Mouse (Mus musculus) kidney, adult 11 months (tissue): ENCODE measurements around the gene Lpcat1.

Source experiments
- DNase-seq: peaks from one replicate; pipeline ENCODE4 v3.0.0; 2022

Lpcat1 gene

GRCm38 (mm10) chr13:73447478-73447877 lies 19.5 kb upstream of the Lpcat1 start:
- DNase-seq = no peak

DNA sequence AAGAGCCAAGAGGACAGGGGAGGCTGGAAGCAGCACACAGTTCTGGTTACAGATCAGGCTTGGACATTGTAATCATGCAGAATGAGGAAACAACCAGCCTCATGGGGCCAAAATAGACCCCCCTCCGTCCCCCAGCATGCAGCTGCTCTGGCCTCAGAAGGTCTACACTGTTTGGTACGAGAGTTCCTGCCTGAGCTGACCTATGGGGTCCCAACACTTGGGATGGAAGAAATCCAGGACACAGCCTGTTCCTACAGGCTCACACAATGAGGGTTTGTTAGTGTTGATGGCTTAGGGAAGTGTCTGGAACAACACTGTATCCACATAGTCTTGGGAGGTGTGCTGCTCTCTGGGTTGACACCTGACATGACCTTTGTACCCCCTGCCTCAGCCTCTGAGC lies 18.8 kb upstream of the Lpcat1 start:
- DNase-seq = no peak

GRCm38 (mm10) chr13:73448723-73449122 lies 18.3 kb upstream of the Lpcat1 start:
- no peak for DNase-seq

DNA sequence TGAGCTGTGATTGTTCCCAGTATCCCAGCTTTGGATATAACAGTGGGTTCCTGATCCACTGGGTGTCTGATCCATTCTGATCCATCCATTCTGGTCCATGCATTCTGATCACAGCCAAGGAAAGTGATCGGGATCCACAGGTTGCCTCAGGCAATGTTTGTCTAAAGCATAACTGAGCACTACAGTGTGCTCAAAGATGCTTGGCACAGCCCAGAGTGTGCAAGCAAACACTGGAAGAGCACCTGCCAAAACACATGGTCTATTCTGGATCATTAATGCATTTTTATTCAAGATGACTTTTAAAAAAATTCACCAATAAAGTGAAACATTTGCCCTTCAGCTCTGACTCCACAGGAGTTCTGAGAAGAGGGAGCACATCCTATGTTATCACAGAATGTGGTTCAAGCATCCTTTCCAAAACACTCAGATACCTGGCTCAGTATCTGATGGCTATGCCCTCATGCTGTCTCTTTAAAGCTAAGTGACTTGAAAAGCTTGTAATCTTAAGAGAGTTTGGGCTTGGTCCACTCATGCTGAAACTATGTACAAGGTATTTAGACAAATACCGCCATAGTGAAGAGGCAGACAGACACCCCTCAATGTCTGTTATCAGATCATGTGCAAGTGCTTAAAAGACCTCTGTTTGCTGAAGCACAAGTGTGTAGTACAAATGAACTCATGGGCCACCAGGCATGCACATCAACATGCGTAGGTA lies 13.3 kb upstream of the Lpcat1 start:
- no peak for DNase-seq

DNA sequence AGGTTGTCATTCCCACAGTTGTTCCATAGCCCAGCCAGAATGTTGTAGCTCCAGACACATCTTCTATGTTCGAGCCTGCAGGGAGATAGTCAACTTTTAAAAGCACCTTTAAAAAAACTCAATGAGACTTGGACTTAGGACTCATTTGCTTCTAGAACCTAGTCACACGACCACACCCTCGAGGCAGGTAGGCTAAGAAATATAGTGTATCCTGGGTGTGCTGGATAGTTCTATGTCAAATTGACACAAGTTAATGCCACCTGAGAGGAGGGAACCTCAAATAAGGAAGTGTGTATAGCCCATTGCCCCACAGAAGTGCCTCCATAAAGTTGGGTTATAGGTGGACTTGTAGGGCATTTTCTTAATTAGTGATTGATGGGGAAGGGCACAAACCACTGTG lies 11.7 kb upstream of the Lpcat1 start:
- no peak for DNase-seq

DNA sequence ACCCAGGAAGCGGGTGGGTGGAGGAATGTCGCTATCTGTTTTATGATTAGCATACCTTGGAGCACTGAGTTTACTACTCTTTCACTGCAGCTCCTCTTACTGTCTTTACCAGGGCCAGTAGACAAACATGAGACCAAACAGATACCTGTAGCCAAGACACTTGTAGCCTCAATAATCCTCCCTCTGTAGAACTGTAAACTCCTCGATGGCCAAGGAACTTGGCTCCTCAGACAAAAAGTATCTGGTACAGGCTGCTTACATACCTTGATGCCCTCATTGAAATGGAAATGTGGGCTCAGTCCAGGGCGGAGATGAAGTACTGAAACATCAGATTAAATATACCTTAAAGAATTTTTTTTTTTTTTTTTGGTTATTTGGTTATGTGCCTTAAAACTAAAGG lies 9.7 kb upstream of the Lpcat1 start:
- no peak for DNase-seq

DNA sequence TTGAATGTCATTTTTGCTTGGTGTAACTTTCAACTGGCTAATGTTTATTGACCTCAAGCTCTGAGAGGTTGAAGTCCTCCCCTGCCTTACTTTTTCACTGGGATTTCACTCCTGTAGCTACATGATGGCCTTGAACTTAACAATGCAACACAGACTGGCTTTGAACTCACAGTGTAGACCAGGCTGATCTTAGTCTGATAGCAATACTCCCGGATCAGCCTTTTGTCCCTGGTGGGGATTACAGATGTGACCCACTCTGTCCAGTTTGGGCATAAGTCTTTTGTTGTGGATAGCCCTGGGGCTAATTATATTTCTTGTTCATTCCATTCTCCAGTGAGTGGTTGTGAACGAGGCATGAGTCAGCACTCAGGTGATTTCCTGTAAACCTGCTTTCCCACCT lies 9.3 kb upstream of the Lpcat1 start:
- DNase-seq = no peak

DNA sequence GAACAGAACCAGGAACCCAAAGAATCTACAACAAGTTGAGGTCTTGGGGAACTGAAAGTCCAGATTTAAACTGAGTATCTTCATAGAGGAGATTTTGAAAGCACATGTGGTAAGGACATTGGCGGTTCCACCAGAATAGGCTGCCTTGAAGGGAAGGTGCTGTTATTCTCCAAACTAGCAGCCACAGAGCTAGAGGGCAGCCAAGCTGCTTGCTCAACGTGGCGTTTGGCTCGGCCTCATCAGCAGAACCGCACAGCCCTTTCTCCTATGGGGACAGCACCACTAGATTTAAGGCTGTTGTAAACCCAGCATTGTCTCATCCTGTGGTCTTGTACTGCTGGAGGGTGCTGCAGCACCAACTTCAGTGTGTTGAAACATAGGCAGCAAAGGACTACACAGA lies 8.3 kb upstream of the Lpcat1 start:
- no peak for DNase-seq

DNA sequence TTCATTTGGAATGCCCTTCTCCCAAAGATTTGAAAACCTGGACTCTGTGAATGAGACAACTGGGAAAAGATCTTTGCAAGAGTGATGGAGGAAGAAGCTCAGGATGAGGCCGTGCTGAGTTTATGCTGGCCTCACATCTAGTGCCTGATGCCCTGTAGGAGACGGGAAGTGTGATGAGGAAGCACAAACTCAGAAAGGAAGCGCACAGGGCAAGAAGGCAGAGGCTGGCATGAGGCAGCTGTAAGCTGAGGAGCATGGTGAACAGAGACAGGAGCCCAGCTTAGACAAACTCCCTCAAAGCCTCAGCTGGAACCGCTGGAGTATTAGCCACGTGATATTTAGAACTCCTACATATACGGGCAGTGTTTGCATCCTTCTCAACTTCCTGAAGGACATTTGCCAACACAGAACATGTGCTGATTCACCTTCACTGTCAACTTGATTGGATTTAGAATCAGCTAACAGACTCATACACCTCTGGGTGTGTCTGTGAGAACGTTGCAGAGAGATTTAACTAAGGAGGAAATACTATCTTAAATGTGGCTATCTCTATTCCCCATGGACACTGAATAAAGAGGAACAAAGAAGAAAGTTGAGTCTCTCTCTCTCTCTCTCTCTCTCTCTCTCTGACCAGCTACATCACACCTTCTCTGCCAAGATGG lies 7.7 kb upstream of the Lpcat1 start:
- DNase-seq = no peak

DNA sequence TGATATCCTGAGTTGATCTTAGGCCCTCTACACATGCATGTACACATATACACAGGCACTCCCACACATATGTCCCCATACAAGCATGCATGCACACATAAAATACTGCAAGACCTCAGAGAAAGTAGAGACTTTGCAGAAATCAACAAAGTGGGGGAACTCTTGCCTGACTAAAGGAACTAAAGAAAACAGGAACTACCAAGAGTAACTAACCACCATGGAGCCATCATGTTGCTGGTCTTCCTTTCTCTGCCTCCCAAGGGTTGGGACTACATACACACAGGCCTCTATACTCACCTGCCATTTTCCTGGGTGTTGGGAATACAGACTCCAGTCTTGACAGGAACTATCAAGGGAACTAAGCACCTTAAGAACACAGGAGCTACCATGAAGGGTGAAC lies 5.4 kb upstream of the Lpcat1 start:
- DNase-seq = no peak

DNA sequence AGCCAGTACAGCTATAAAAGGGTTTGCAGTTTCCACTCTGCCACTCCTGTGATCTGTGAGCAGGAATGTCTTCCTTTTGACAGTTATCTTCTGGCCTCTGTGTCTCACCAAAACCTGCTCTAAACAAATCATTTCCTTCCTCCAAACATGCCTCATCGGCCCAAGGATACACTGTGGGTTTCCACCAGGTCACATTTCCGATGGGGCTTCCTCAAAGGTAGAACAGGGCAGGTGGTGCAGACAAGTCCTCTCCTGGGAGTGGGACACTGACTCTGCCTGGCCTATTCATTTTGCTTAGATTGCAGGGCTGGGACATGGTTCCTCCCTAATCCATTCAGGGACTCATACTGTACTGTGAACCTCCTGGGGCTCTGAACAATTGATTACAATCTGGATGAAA lies 1.8 kb upstream of the Lpcat1 start:
- no peak for DNase-seq

GRCm38 (mm10) chr13:73466411-73466810 lies 586 bp upstream of the Lpcat1 start:
- DNase-seq = no peak

DNA sequence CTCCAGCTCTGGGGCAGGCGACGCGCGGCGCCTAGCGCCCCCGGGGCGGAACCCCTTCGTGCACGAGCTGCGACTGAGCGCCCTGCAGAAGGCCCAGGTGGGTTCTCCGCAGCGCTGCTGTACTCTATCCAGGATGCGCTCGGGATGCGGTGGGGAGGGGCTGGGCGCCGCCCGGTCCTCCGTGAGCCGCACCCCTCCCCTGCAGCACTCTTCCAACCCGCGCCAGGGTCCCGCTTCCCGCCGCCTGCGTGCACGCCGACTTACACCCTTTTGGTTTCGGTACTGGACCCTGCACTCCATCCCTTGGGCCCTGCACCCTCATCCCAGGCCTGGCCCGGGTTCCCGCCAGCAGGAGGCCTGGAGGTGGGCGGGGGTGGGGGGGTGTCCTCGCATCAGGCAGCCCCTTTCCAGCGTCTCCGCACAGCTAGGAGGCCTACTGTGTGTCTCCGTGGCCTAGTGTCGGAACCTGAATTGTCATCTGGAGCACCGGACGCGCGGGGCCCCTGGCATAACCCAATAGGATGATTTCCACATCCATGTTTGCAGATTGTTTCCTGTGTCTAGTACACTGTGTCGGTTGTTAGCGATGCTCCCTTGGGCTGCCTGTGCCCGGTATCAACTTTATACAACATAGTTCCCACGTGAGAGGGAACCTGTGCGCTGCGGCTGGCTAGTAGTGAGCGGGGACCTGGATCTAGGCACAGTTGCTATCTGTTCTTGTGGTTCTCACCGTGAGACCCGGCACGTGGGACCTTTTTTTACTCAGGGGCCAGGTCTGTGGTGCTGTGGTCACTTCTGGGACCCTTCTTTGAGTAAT lies 632 bp downstream of the Lpcat1 start:
- peak; percentile 8 for DNase-seq

- DNase-seq = no peak
Observed at GRCm38 (mm10) chr13:73468834-73469233, 1.8 kb downstream of the Lpcat1 start.

DNA sequence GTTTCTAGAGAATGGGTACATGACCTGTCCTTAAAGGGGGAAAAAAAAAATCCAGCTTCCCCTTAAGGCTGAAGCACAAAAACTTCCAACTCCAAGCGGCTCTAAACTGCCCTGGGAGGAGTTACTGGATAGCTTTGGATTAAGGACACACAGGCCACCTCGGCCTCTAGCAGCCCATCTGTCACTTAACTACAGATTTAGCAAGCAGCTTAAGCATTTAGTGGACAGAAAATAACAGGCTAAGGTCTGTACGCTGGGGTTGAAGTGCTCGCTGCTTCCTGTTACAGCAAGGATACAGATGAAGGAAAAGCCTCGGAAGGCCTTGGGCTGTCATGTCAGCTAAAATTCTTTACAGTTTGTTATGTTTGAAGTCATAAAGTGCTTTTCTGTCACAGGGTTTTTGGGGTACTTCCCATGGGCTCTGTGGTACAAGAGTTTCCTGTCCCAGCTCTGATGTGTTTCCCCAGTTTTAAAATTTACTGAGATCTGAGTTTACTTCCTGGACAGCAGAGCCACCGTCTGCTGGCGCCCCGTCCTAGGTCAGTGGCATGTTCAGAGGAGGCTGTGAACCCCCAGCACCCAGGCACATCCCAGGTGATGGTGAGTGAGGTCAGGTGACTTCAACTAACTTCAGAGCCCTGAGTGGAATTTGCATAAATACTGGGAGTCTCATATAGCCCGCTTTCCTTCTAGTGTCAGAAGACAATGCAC lies 2.4 kb downstream of the Lpcat1 start:
- no peak for DNase-seq

DNA sequence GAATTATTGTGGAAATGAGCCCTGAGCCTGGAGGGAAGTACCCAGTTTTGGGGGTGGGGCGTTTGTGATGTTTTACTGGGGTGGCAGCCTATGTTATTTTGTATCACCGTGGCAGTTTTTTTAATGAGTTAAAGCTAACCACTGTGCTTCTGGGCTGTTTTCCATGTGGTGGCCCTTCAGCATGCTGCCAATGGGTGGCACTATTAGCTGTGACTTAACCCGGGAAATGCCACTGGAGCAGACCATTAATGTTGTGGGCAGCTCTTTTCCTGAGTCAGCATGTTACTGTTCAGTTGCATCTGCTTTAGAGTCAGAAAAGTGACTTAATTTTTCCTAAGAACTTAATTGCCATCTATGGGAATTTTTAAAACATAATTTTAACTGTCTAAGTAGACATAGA lies 5.5 kb downstream of the Lpcat1 start:
- no peak for DNase-seq

GRCm38 (mm10) chr13:73473746-73474145 lies 6.7 kb downstream of the Lpcat1 start:
- no peak for DNase-seq

DNA sequence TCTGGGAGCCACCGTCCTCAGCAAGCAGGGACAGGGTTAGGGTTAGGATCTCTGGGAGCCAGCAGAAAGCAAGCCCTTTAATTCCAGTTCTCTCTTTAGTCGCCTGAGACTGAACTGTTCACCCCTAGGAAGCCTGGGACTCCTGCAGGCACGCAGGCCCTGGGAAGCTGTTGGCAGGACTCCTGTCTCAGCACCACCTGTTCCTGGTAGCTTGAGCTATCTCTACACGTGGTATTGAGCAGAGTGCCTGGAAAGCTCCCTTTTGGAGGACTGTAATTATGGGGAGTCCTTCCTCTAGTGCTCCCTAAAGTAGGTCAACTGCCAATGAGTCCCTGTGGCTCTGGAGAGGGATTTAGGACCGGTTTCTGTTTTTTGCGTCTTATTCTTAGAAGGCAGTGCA lies 7.2 kb downstream of the Lpcat1 start:
- DNase-seq = no peak

GRCm38 (mm10) chr13:73475058-73475980 lies 8.3 kb downstream of the Lpcat1 start:
- DNase-seq = no peak

DNA sequence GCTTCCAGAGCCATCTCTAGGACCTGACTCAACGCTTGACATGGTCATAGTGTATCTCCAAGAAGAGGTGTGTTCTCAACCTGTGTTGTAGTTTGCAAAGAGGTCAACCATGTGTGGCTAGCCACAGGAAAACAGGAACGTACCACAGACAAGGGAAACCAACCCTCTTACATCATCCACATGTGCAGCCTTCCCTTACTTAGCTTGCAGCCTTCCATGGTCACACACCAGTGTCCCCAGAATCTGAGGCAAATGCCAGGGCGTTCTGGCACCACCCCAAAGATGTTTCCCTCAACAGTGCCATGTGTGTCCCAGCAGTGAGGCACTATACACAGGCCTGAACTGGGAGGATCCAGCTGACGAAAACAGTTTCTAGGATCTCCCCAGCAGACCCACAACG lies 9.3 kb downstream of the Lpcat1 start:
- DNase-seq = no peak

DNA sequence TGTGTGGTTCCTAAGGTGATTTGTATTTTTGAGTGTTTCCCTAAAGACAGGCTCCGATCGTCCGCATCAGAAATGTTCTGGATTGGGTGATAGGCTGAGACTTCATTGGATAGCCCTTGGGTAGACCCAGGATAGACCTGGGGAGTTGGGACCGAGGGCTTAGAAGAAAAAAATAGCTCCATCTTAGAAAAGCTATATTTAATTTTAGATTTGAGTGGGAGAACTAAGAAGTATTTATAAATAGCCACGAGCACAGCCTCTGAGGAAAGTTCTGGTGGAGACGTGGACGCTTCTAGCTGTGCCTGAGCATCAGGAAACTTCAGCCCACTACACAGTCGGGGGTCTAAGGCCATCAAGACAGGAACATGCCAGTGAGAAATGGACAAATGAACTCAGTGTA lies 9.8 kb downstream of the Lpcat1 start:
- no peak for DNase-seq

- no peak for DNase-seq
Observed at GRCm38 (mm10) chr13:73477841-73478240, 10.8 kb downstream of the Lpcat1 start.
